ENCODE assay signal across 26 mouse cellular contexts in genomic region chr2:164382971-164383370, GRCm38 (mm10). TPM values are rescaled to one million over a fixed set of nuclear protein-coding genes. Genes with fewer than 3 reads are reported as not detected.
"Had no signal": no experiment of that assay in that cellular context is flagged by ENCODE, and none has a peak within 500 bp of the region (broad histone marks: within the 10 kb centered on the region; RNA-seq: fewer than 3 reads in every experiment).

No protein-coding gene starts in this region.

- DNase-seq: lung, postnatal 10 days; lung, postnatal 4 days; midbrain, embryonic 14.5 days; retina, postnatal 1 day; right cerebral cortex, adult 18-20 months; right cerebral cortex, postnatal 25 days; right cerebral cortex, postnatal 4 days; spleen, adult 18-20 months; thymus, adult 18-20 months; thymus, postnatal 14 days; thymus, postnatal 36 days had no signal

- ATAC-seq: midbrain, embryonic 16.5 days had no signal

RNA-seq across cellular contexts. Expression of gene Slpi, which starts 5.9 kb away (rescaled TPM):
- total RNA-seq: megakaryocyte-erythroid progenitor cell, adult 5-6 weeks had no signal
- polyA plus RNA-seq: midbrain, embryonic 10.5 days; midbrain, embryonic 12.5 days; midbrain, embryonic 14.5 days; midbrain, embryonic 16.5 days had no signal

RNA-seq across cellular contexts. Expression of gene Rbpjl, which starts 20.0 kb away (rescaled TPM):
- total RNA-seq: megakaryocyte, adult 5-6 weeks; megakaryocyte-erythroid progenitor cell, adult 5-6 weeks had no signal
- polyA plus RNA-seq: midbrain, embryonic 10.5 days; midbrain, embryonic 14.5 days; neural tube, embryonic 11.5 days; thymus, postnatal 0 days had no signal

RNA-seq across cellular contexts. Expression of gene Matn4, which starts 22.0 kb away (rescaled TPM):
- total RNA-seq: megakaryocyte, adult 5-6 weeks had no signal
- polyA plus RNA-seq: midbrain, embryonic 10.5 days; midbrain, embryonic 14.5 days had no signal

RNA-seq across cellular contexts. Expression of gene Svs5, which starts 50.4 kb away (rescaled TPM):
- total RNA-seq: megakaryocyte, adult 5-6 weeks; megakaryocyte-erythroid progenitor cell, adult 5-6 weeks had no signal
- polyA plus RNA-seq: lung, embryonic 14.5 days; lung, embryonic 16.5 days; midbrain, embryonic 10.5 days; midbrain, embryonic 12.5 days; midbrain, embryonic 14.5 days; midbrain, embryonic 16.5 days; myocyte; neural tube, embryonic 11.5 days; neural tube, embryonic 13.5 days; neural tube, embryonic 15.5 days; small intestine, adult 2 months; stomach, embryonic 14.5 days; stomach, embryonic 16.5 days; thymus, postnatal 0 days had no signal
